Mouse (Mus musculus): Measurements from ENCODE around the gene Hist1h1d. TPM values are rescaled to one million over a fixed set of nuclear protein-coding genes. Genes with fewer than 3 reads are reported as not detected.
"Not testable (repeated sequence)": the region's sequence is repeated elsewhere in the genome, so short reads cannot be mapped to it uniquely, and the experiment has no call there.

The Hist1h1d gene
- total and polyA plus RNA-seq, 3 experiments: 0.24 to 115 TPM; not detected in 1

- peak; percentile 61 for DNase-seq (ENCODE audit: low read depth, low spot score)
- H3K4me3 ChIP-seq (ENCODE audit: control insufficient read depth in 1 of 2, insufficient read depth in 1 of 2, low read depth in 2 of 2, low read length in 2 of 2): peak overlapping the region in 1 of 2 experiments; percentile 50; a peak in 1 of 4 replicates
- H3K9ac ChIP-seq (ENCODE audit: control insufficient read depth, low read depth, low read length, poor library complexity, severe bottlenecking): peak overlapping the region; percentile 75
- TF ChIP-seq POLR2A (IDR thresholded peaks at IDR 0.05; ENCODE audit: control insufficient read depth in 1 of 2, insufficient read depth in 1 of 2, low read depth in 1 of 2, low read length in 2 of 2, poor library complexity in 1 of 2) (peak in 1 of 2 experiments; percentile 80; a peak in 2 of 4 replicates), UBTF (IDR thresholded peaks at IDR 0.05; ENCODE audit: borderline replicate concordance, insufficient read depth, low read depth, low read length) (0 out of 2 replicates have a peak, but pooled peaks have one; percentile 66)
- not testable (repeated sequence) for H3K4me1 ChIP-seq (ENCODE audit: control insufficient read depth in 1 of 2, insufficient read depth in 2 of 2, low read length in 2 of 2); H3K27me3 ChIP-seq (ENCODE audit: control insufficient read depth in 1 of 2, insufficient read depth in 2 of 2, low read length in 2 of 2); H3K79me2 ChIP-seq (ENCODE audit: control insufficient read depth, insufficient read depth, low read length, poor library complexity); H3K9me3 ChIP-seq (replicated peaks; ENCODE audit: insufficient read depth, low read length)
- peak overlapping the region; percentile 91 for H3K27ac ChIP-seq (ENCODE audit: control insufficient read depth, low read depth, low read length)
- peaks cover 0 to 28% of the 10 kb centered on the region in 2 experiments; a peak in 2 of 4 replicates for H3K36me3 ChIP-seq (ENCODE audit: control insufficient read depth in 1 of 2, insufficient read depth in 2 of 2, low read length in 2 of 2)
Observed at GRCm38 (mm10) chr13:23544787-23545120, 8.3 kb upstream of the Hist1h1d start.

DNA sequence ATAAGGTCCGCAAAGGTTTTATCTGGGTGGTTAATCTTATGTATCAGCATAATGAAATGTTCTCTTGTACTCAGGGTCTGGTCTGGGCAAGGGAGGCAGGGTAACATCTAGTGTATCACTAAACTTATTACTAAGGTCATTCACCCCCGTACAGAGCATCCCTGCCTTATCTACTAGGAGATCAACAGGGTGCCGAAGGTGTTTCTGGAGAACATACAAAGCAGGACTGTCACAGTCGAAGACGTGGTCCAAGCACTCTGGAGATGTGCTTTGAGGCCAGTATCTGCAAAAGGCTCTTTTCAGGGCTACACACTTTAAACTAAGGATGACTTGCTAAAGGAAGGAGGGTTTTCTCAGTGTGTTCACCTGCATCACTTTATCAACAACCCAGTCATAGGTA, 6.4 kb upstream of the Hist1h1d start:
- H3K4me3 ChIP-seq (ENCODE audit: control insufficient read depth in 1 of 2, insufficient read depth in 1 of 2, low read depth in 2 of 2, low read length in 2 of 2): no peak overlapping the region
- no peak overlapping the region for H3K27ac ChIP-seq (ENCODE audit: control insufficient read depth, low read depth, low read length)
- no peaks in the 10 kb centered on the region for H3K9me3 ChIP-seq (replicated peaks; ENCODE audit: insufficient read depth, low read length)
- DNase-seq (ENCODE audit: low read depth, low spot score): no peak
- H3K36me3 ChIP-seq (ENCODE audit: control insufficient read depth in 1 of 2, insufficient read depth in 2 of 2, low read length in 2 of 2): peaks cover 0 to 28% of the 10 kb centered on the region in 2 experiments; a peak in 2 of 4 replicates
- peaks cover 0 to 9% of the 10 kb centered on the region in 2 experiments; a peak in 2 of 4 replicates for H3K4me1 ChIP-seq (ENCODE audit: control insufficient read depth in 1 of 2, insufficient read depth in 2 of 2, low read length in 2 of 2)
- no peaks in the 10 kb centered on the region; the same call in 1 of the 2 replicates for H3K79me2 ChIP-seq (ENCODE audit: control insufficient read depth, insufficient read depth, low read length, poor library complexity)
- TF ChIP-seq ETS1 (IDR thresholded peaks at IDR 0.05; ENCODE audit: low read depth, low read length) (no peak), ELF1 (IDR thresholded peaks at IDR 0.05; ENCODE audit: low read depth, low read length) (no peak), EP300 (IDR thresholded peaks at IDR 0.05; ENCODE audit: low read depth in 1 of 2, low read length in 2 of 2) (no peak), TAL1 (IDR thresholded peaks at IDR 0.05; ENCODE audit: low read length) (no peak), NRF1 (IDR thresholded peaks at IDR 0.05; ENCODE audit: insufficient read depth, low read depth, low read length, poor library complexity, severe bottlenecking) (no peak), MYB (IDR thresholded peaks at IDR 0.05; ENCODE audit: low read depth, low read length) (no peak), RCOR1 (IDR thresholded peaks at IDR 0.05; ENCODE audit: low read depth, low read length) (no peak), GATA1 (IDR thresholded peaks at IDR 0.05; ENCODE audit: low read depth, low read length) (peak; percentile 62)
- no peaks in the 10 kb centered on the region for H3K27me3 ChIP-seq (ENCODE audit: control insufficient read depth in 1 of 2, insufficient read depth in 2 of 2, low read length in 2 of 2)
- H3K9ac ChIP-seq (ENCODE audit: control insufficient read depth, low read depth, low read length, poor library complexity, severe bottlenecking): no peak overlapping the region

GRCm38 (mm10) chr13:23550761-23551145, 2.3 kb upstream of the Hist1h1d start:
- H3K27me3 ChIP-seq (ENCODE audit: control insufficient read depth in 1 of 2, insufficient read depth in 2 of 2, low read length in 2 of 2): no peaks in the 10 kb centered on the region
- peak overlapping the region; percentile 0 to 44 for H3K4me3 ChIP-seq (ENCODE audit: control insufficient read depth in 1 of 2, insufficient read depth in 1 of 2, low read depth in 2 of 2, low read length in 2 of 2)
- peak overlapping the region; percentile 100 for H3K27ac ChIP-seq (ENCODE audit: control insufficient read depth, low read depth, low read length)
- H3K9ac ChIP-seq (ENCODE audit: control insufficient read depth, low read depth, low read length, poor library complexity, severe bottlenecking): peak overlapping the region; percentile 87
- peaks cover 0 to 16% of the 10 kb centered on the region in 2 experiments; a peak in 2 of 4 replicates for H3K4me1 ChIP-seq (ENCODE audit: control insufficient read depth in 1 of 2, insufficient read depth in 2 of 2, low read length in 2 of 2)
- peak; percentile 86 for DNase-seq (ENCODE audit: low read depth, low spot score)
- no peaks in the 10 kb centered on the region for H3K9me3 ChIP-seq (replicated peaks; ENCODE audit: insufficient read depth, low read length)
- H3K36me3 ChIP-seq (ENCODE audit: control insufficient read depth in 1 of 2, insufficient read depth in 2 of 2, low read length in 2 of 2): peaks cover 0 to 49% of the 10 kb centered on the region in 2 experiments; a peak in 2 of 4 replicates
- TF ChIP-seq TBP (IDR thresholded peaks at IDR 0.05; ENCODE audit: low read depth, low read length) (no peak; the same call in 1 of the 2 replicates), GATA1 (IDR thresholded peaks at IDR 0.05; ENCODE audit: low read depth, low read length) (no peak), NELFE (IDR thresholded peaks at IDR 0.05; ENCODE audit: low read depth, low read length) (no peak), ZMIZ1 (IDR thresholded peaks at IDR 0.05; ENCODE audit: low read depth, low read length) (no peak), BHLHE40 (IDR thresholded peaks at IDR 0.05; ENCODE audit: borderline replicate concordance, low read depth, low read length) (no peak), CTCF (IDR thresholded peaks at IDR 0.05 in 2 of 3, conservative IDR thresholded peaks at IDR 0.05 in 1 of 3; ENCODE audit: control insufficient read depth in 1 of 3, insufficient read depth in 1 of 3, low read depth in 2 of 3, low read length in 3 of 3, poor library complexity in 1 of 3, severe bottlenecking in 1 of 3) (no peak), NRF1 (IDR thresholded peaks at IDR 0.05; ENCODE audit: insufficient read depth, low read depth, low read length, poor library complexity, severe bottlenecking) (no peak), ELF1 (IDR thresholded peaks at IDR 0.05; ENCODE audit: low read depth, low read length) (no peak), CHD2 (IDR thresholded peaks at IDR 0.05; ENCODE audit: low read length) (no peak), KAT2A (conservative IDR thresholded peaks at IDR 0.05; ENCODE audit: low read depth, low read length) (no peak), MYC (IDR thresholded peaks at IDR 0.05; ENCODE audit: low read depth, low read length) (no peak), E2F4 (IDR thresholded peaks at IDR 0.05; ENCODE audit: borderline replicate concordance, low read depth, low read length) (no peak), CHD1 (IDR thresholded peaks at IDR 0.05; ENCODE audit: low read depth, low read length) (no peak), POLR2AphosphoS5 (IDR thresholded peaks at IDR 0.05; ENCODE audit: borderline replicate concordance, low read depth, low read length) (no peak; the same call in 1 of the 2 replicates), HCFC1 (IDR thresholded peaks at IDR 0.05; ENCODE audit: low read depth, low read length) (no peak), MAZ (IDR thresholded peaks at IDR 0.05; ENCODE audit: low read depth, low read length) (no peak), EP300 (IDR thresholded peaks at IDR 0.05; ENCODE audit: low read depth in 1 of 2, low read length in 2 of 2) (no peak)
- peaks cover 3% of the 10 kb centered on the region; the same call in 1 of the 2 replicates for H3K79me2 ChIP-seq (ENCODE audit: control insufficient read depth, insufficient read depth, low read length, poor library complexity)
